Mouse (Mus musculus) hindbrain, postnatal 0 days (tissue): ENCODE measurements around the gene Hist1h2ae. TPM values are rescaled to one million over a fixed set of nuclear protein-coding genes. Genes with fewer than 3 reads are reported as not detected.
"Not testable (repeated sequence)": the region's sequence is repeated elsewhere in the genome, so short reads cannot be mapped to it uniquely, and the experiment has no call there.

ENCODE experiments used
- ATAC-seq: fragments of 200-750 bp; cut with Nextera tagmentation; 2 replicates; pipeline ENCODE4 v1.8.0; 2017; ENCODE audit warnings: mild to moderate bottlenecking, moderate TSS enrichment, moderate library complexity
- DNase-seq: peaks from one replicate; pipeline ENCODE4 v3.0.0-alpha.2; 2015; ENCODE audit warnings: low spot score
- H3K27ac ChIP-seq: fragments of 300-500 bp; sonication (generic); 2 replicates; pipeline ENCODE4 v1.5.1; 2014; ENCODE audit warnings: mild to moderate bottlenecking
- H3K27me3 ChIP-seq: fragments of 300-500 bp; sonication (generic); 2 replicates; pipeline ENCODE4 v1.6.1; 2014; ENCODE audit warnings: low read length, mixed read lengths; ENCODE audit not compliant: insufficient read depth
- H3K36me3 ChIP-seq: fragments of 300-500 bp; sonication (generic); 2 replicates; pipeline ENCODE4 v1.6.1; 2014; ENCODE audit warnings: low read length, mixed read lengths; ENCODE audit not compliant: insufficient read depth
- H3K4me1 ChIP-seq: fragments of 300-500 bp; sonication (generic); 2 replicates; pipeline ENCODE4 v1.6.1; 2014; ENCODE audit warnings: antibody characterized with exemption, low read length, mixed read lengths; ENCODE audit not compliant: insufficient read depth
- H3K4me2 ChIP-seq: fragments of 300-500 bp; sonication (generic); 2 replicates; pipeline ENCODE4 v1.6.1; 2014; ENCODE audit warnings: low read depth, mild to moderate bottlenecking, low read length, moderate library complexity, mixed read lengths
- H3K4me3 ChIP-seq: fragments of 300-500 bp; sonication (generic); 2 replicates; pipeline ENCODE4 v1.5.1; 2014; ENCODE audit warnings: low read length
- H3K9ac ChIP-seq: fragments of 300-500 bp; sonication (generic); replicated peaks from 2 replicates; pipeline ENCODE4 v1.6.1; 2014; ENCODE audit warnings: mild to moderate bottlenecking, low read length, moderate library complexity, mixed read lengths
- H3K9me3 ChIP-seq: fragments of 300-500 bp; sonication (generic); 2 replicates; pipeline ENCODE4 v1.6.1; 2016; ENCODE audit warnings: low read length, mixed read lengths
- CTCF ChIP-seq: IDR thresholded peaks from 2 replicates; pipeline ENCODE4 v1.5.1; 2016; ENCODE audit warnings: antibody characterized with exemption, control low read depth, low read depth
- WGBS: fragments of 180-500 bp; shearing (Covaris S2); extraction: QIAGEN DNeasy Blood & Tissue Kit; methylation state at CpG from one replicate; pipeline ENCODE4 v1.1.7; 2014; 5-methylcytosine and 5-hydroxymethylcytosine counted together
- polyA plus RNA-seq: library from polyadenylated mRNA; unstranded; fragments of >200 nt; fragmentation: Nextera tagmentation; extraction: Ambion mirVana; gene quantifications from 2 replicates; pipeline ENCODE4 v1.2.1, GENCODE M21; 2015
- total RNA-seq: library from RNA; depleted of rRNA; stranded (reverse); fragments of >200 nt; gene quantifications from 2 replicates; pipeline ENCODE4 v1.2.3, GENCODE M21; 2014

Hist1h2ae gene
- total and polyA plus RNA-seq, 2 experiments from 2014 or later = 12.2 to 221 TPM

GRCm38 (mm10) chr13:23604452-23604851 lies 33.4 kb upstream of the Hist1h2ae start:
- H3K9ac ChIP-seq = no peak overlapping the region
- ATAC-seq (no peak), DNase-seq (no peak)
- H3K4me1 ChIP-seq = no peaks in the 10 kb centered on the region
- H3K9me3 ChIP-seq = no peaks in the 10 kb centered on the region
- no peak overlapping the region for H3K4me2 ChIP-seq
- no peak overlapping the region for H3K4me3 ChIP-seq
- no peaks in the 10 kb centered on the region for H3K36me3 ChIP-seq
- 93% methylated on average over 3 of the region's 3 CpGs for WGBS
- no peak for TF ChIP-seq CTCF
- no peak overlapping the region for H3K27ac ChIP-seq
- no peaks in the 10 kb centered on the region for H3K27me3 ChIP-seq

- H3K27me3 ChIP-seq = no peaks in the 10 kb centered on the region
- H3K27ac ChIP-seq = no peak overlapping the region
- ATAC-seq (no peak), DNase-seq (no peak)
- H3K4me3 ChIP-seq = no peak overlapping the region
- TF ChIP-seq CTCF = no peak
- WGBS = 85% methylated on average over 7 of the region's 7 CpGs
- H3K9ac ChIP-seq = no peak overlapping the region
- no peaks in the 10 kb centered on the region for H3K36me3 ChIP-seq
- no peaks in the 10 kb centered on the region for H3K9me3 ChIP-seq
- no peaks in the 10 kb centered on the region for H3K4me1 ChIP-seq
- no peak overlapping the region for H3K4me2 ChIP-seq
Observed at GRCm38 (mm10) chr13:23603182-23603699, 32.2 kb upstream of the Hist1h2ae start.

GRCm38 (mm10) chr13:23597957-23598356 lies 26.9 kb upstream of the Hist1h2ae start:
- H3K36me3 ChIP-seq = no peaks in the 10 kb centered on the region
- WGBS = 8% methylated on average over 9 of the region's 9 CpGs
- H3K4me1 ChIP-seq = no peaks in the 10 kb centered on the region
- H3K27me3 ChIP-seq = no peaks in the 10 kb centered on the region
- H3K27ac ChIP-seq = no peak overlapping the region
- no peak overlapping the region for H3K4me3 ChIP-seq
- no peak for ATAC-seq
- H3K9me3 ChIP-seq = no peaks in the 10 kb centered on the region
- TF ChIP-seq CTCF = peak; percentile 86
- no peak overlapping the region for H3K4me2 ChIP-seq
- DNase-seq = peak; percentile 84
- H3K9ac ChIP-seq = no peak overlapping the region

GRCm38 (mm10) chr13:23595622-23596372 lies 24.8 kb upstream of the Hist1h2ae start:
- no peaks in the 10 kb centered on the region for H3K27me3 ChIP-seq
- no peak overlapping the region for H3K4me3 ChIP-seq
- H3K9me3 ChIP-seq = no peaks in the 10 kb centered on the region
- H3K27ac ChIP-seq = no peak overlapping the region
- WGBS = 87% methylated on average over 7 of the region's 7 CpGs
- no peak overlapping the region for H3K4me2 ChIP-seq
- H3K9ac ChIP-seq = no peak overlapping the region
- ATAC-seq (no peak), DNase-seq (no peak)
- H3K4me1 ChIP-seq = no peaks in the 10 kb centered on the region
- H3K36me3 ChIP-seq = no peaks in the 10 kb centered on the region
- no peak for TF ChIP-seq CTCF

- no peak for TF ChIP-seq CTCF
- DNase-seq (no peak), ATAC-seq (no peak)
- no peaks in the 10 kb centered on the region for H3K4me1 ChIP-seq
- H3K9ac ChIP-seq = no peak overlapping the region
- H3K27me3 ChIP-seq = no peaks in the 10 kb centered on the region
- 78% methylated on average over 2 of the region's 2 CpGs for WGBS
- H3K36me3 ChIP-seq = no peaks in the 10 kb centered on the region
- no peaks in the 10 kb centered on the region for H3K9me3 ChIP-seq
- no peak overlapping the region for H3K27ac ChIP-seq
- no peak overlapping the region for H3K4me2 ChIP-seq
- H3K4me3 ChIP-seq = no peak overlapping the region
Observed at GRCm38 (mm10) chr13:23595185-23595584, 24.2 kb upstream of the Hist1h2ae start.

GRCm38 (mm10) chr13:23593051-23593770 lies 22.2 kb upstream of the Hist1h2ae start:
- no peaks in the 10 kb centered on the region for H3K36me3 ChIP-seq
- H3K4me3 ChIP-seq = no peak overlapping the region
- DNase-seq (no peak), ATAC-seq (no peak)
- no peaks in the 10 kb centered on the region for H3K4me1 ChIP-seq
- H3K27me3 ChIP-seq = no peaks in the 10 kb centered on the region
- WGBS = 86% methylated on average over 5 of the region's 5 CpGs
- H3K9me3 ChIP-seq = no peaks in the 10 kb centered on the region
- H3K4me2 ChIP-seq = no peak overlapping the region
- H3K27ac ChIP-seq = no peak overlapping the region
- TF ChIP-seq CTCF = no peak
- H3K9ac ChIP-seq = no peak overlapping the region

- no peaks in the 10 kb centered on the region for H3K36me3 ChIP-seq
- no peak overlapping the region for H3K4me3 ChIP-seq
- H3K4me2 ChIP-seq = no peak overlapping the region
- no peaks in the 10 kb centered on the region for H3K9me3 ChIP-seq
- H3K9ac ChIP-seq = no peak overlapping the region
- no peak for TF ChIP-seq CTCF
- H3K4me1 ChIP-seq = no peaks in the 10 kb centered on the region
- DNase-seq (no peak), ATAC-seq (no peak)
- H3K27me3 ChIP-seq = no peaks in the 10 kb centered on the region
- H3K27ac ChIP-seq = no peak overlapping the region
- WGBS = 63% methylated on average over 7 of the region's 7 CpGs
Observed at GRCm38 (mm10) chr13:23592614-23593013, 21.6 kb upstream of the Hist1h2ae start.

GRCm38 (mm10) chr13:23591886-23592285 lies 20.9 kb upstream of the Hist1h2ae start:
- H3K27ac ChIP-seq, ATAC-seq, DNase-seq, H3K4me2 ChIP-seq, H3K36me3 ChIP-seq, H3K9ac ChIP-seq, H3K27me3 ChIP-seq, H3K4me3 ChIP-seq, H3K9me3 ChIP-seq, H3K4me1 ChIP-seq: not testable (repeated sequence)
- WGBS = 92% methylated on average over 7 of the region's 7 CpGs
